In the genomic region with DNA sequence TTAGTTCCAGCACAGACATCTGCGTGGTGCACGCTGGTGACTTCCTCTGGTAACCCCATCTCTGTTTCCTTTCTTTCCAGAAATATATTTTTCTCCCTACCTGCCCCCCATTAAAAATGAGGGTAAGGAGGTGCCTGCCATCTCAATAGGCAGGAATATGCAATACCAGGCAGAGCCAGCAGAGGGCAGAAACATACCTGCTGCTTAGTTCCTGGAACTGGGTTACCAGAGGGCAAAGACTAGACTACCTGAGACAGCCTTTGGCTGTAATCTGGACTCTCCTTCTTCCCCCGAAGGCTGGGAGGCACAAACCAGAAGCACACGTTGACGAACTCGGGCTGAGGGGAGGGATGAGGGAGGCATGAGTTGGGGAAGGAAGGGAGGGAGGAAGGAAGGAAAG, we compare ENCODE assay signal across 9 mouse cellular contexts. TPM values are rescaled to one million over a fixed set of nuclear protein-coding genes. Genes with fewer than 3 reads are reported as not detected.
DNase-seq lines count a peak whose midpoint lies in the region; ATAC-seq lines count a peak whose summit lies in the region.
"Had no signal": no experiment of that assay in that cellular context is flagged by ENCODE, and none has a peak within 500 bp of the region (broad histone marks: within the 10 kb centered on the region; RNA-seq: fewer than 3 reads in every experiment).

No protein-coding gene starts in this region.

- ATAC-seq in midbrain, embryonic 14.5 days (ENCODE audit: low FRiP score, low TSS enrichment): no peak
- no peak for ATAC-seq in midbrain, embryonic 16.5 days
- peak; percentile 64; the same call in 1 of the 2 replicates for ATAC-seq in cerebellum, adult (ENCODE audit: insufficient number of reproducible peaks, low FRiP score, low TSS enrichment)
- ATAC-seq in kidney, embryonic 16.5 days (ENCODE audit: low FRiP score, low TSS enrichment): 0 out of 2 replicates have a peak, but pooled peaks have one; percentile 40
- peak; percentile 52; the same call in 1 of the 2 replicates for ATAC-seq in liver, embryonic 11.5 days (replicated peaks; ENCODE audit: low FRiP score)

- 0 out of 2 replicates have a peak, but pooled peaks cover 6% of the 10 kb centered on the region for H3K36me3 ChIP-seq in midbrain, embryonic 14.5 days (ENCODE audit: control insufficient read depth, insufficient read depth, low read length)
- no peaks in the 10 kb centered on the region for H3K36me3 ChIP-seq in midbrain, embryonic 16.5 days (ENCODE audit: control insufficient read depth, insufficient read depth, low read length)
- H3K36me3 ChIP-seq in kidney, embryonic 16.5 days (ENCODE audit: insufficient read depth, low read length): peaks cover 5% of the 10 kb centered on the region
- H3K36me3 ChIP-seq in liver, embryonic 11.5 days (ENCODE audit: control insufficient read depth, insufficient read depth, low read length): no peaks in the 10 kb centered on the region

- no peaks in the 10 kb centered on the region for H3K9me3 ChIP-seq in midbrain, embryonic 14.5 days (ENCODE audit: control insufficient read depth, low read length)
- H3K9me3 ChIP-seq in midbrain, embryonic 16.5 days (replicated peaks; ENCODE audit: control insufficient read depth, low read length, poor library complexity, severe bottlenecking): no peaks in the 10 kb centered on the region
- no peaks in the 10 kb centered on the region for H3K9me3 ChIP-seq in kidney, embryonic 16.5 days (ENCODE audit: low read length)
- no peaks in the 10 kb centered on the region for H3K9me3 ChIP-seq in liver, embryonic 11.5 days (ENCODE audit: control insufficient read depth, low read length)

- 16% methylated on average over 6 of the region's 6 CpGs for WGBS in midbrain, embryonic 14.5 days
- WGBS in midbrain, embryonic 16.5 days: 14% methylated on average over 6 of the region's 6 CpGs
- WGBS in kidney, embryonic 16.5 days: 13% methylated on average over 6 of the region's 6 CpGs
- WGBS in liver, embryonic 11.5 days: 9% methylated on average over 6 of the region's 6 CpGs

- no peak overlapping the region for H3K9ac ChIP-seq in midbrain, embryonic 14.5 days (replicated peaks; ENCODE audit: low read length)
- H3K9ac ChIP-seq in midbrain, embryonic 16.5 days (ENCODE audit: low read depth, low read length): no peak overlapping the region
- no peak overlapping the region for H3K9ac ChIP-seq in kidney, embryonic 16.5 days (replicated peaks; ENCODE audit: low read length)
- H3K9ac ChIP-seq in liver, embryonic 11.5 days (ENCODE audit: low read depth, low read length): no peak overlapping the region

- H3K27ac ChIP-seq in midbrain, embryonic 14.5 days (replicated peaks; ENCODE audit: low read depth, low read length): no peak overlapping the region
- no peak overlapping the region for H3K27ac ChIP-seq in midbrain, embryonic 16.5 days (ENCODE audit: low read length)
- no peak overlapping the region for H3K27ac ChIP-seq in kidney, embryonic 16.5 days (ENCODE audit: low read length)
- no peak overlapping the region for H3K27ac ChIP-seq in liver, embryonic 11.5 days (ENCODE audit: low read depth, low read length)

- no peaks in the 10 kb centered on the region for H3K4me1 ChIP-seq in midbrain, embryonic 14.5 days (ENCODE audit: control insufficient read depth, insufficient read depth, low read length)
- no peaks in the 10 kb centered on the region for H3K4me1 ChIP-seq in midbrain, embryonic 16.5 days (ENCODE audit: control insufficient read depth, insufficient read depth, low read length)
- H3K4me1 ChIP-seq in kidney, embryonic 16.5 days (ENCODE audit: insufficient read depth, low read length): 0 out of 2 replicates have a peak, but pooled peaks cover 3% of the 10 kb centered on the region
- no peaks in the 10 kb centered on the region; the same call in 1 of the 2 replicates for H3K4me1 ChIP-seq in liver, embryonic 11.5 days (replicated peaks; ENCODE audit: control insufficient read depth, insufficient read depth, low read length)

- H3K27me3 ChIP-seq in midbrain, embryonic 14.5 days (ENCODE audit: control insufficient read depth, insufficient read depth, low read length): no peaks in the 10 kb centered on the region
- no peaks in the 10 kb centered on the region for H3K27me3 ChIP-seq in midbrain, embryonic 16.5 days (ENCODE audit: control insufficient read depth, insufficient read depth, low read depth, low read length)
- no peaks in the 10 kb centered on the region for H3K27me3 ChIP-seq in kidney, embryonic 16.5 days (ENCODE audit: insufficient read depth, low read length)
- no peaks in the 10 kb centered on the region for H3K27me3 ChIP-seq in liver, embryonic 11.5 days (replicated peaks; ENCODE audit: control insufficient read depth, insufficient read depth, low read length)

- H3K4me3 ChIP-seq in midbrain, embryonic 14.5 days (replicated peaks; ENCODE audit: low read depth, low read length): no peak overlapping the region
- H3K4me3 ChIP-seq in midbrain, embryonic 16.5 days (ENCODE audit: low read depth, low read length): no peak overlapping the region
- H3K4me3 ChIP-seq in kidney, embryonic 16.5 days (ENCODE audit: low read length): no peak overlapping the region
- no peak overlapping the region for H3K4me3 ChIP-seq in liver, embryonic 11.5 days (ENCODE audit: low read depth, low read length)
- H3K4me3 ChIP-seq: erythroblast, embryonic 14.5 days had no signal

- no peak overlapping the region for H3K4me2 ChIP-seq in midbrain, embryonic 14.5 days (ENCODE audit: low read length)
- no peak overlapping the region for H3K4me2 ChIP-seq in midbrain, embryonic 16.5 days (ENCODE audit: low read length)
- H3K4me2 ChIP-seq in kidney, embryonic 16.5 days (replicated peaks; ENCODE audit: low read depth, low read length): no peak overlapping the region
- no peak overlapping the region for H3K4me2 ChIP-seq in liver, embryonic 11.5 days

- peak; percentile 85 for DNase-seq in midbrain, embryonic 14.5 days
- peak; percentile 82 for DNase-seq in gastrocnemius, adult 18-20 months (ENCODE audit: low spot score)
- DNase-seq in liver, embryonic 11.5 days (ENCODE audit: low spot score): peak; percentile 76
- peak; percentile 74 for DNase-seq in ovary, postnatal 36 days (ENCODE audit: low spot score)
- peak; percentile 88 for DNase-seq in thymus, postnatal 25 days

RNA-seq across cellular contexts. Expression of a gene that starts 24.8 kb away (rescaled TPM):
- 43.5 and 57.7 TPM in 2 replicates for polyA plus RNA-seq in midbrain, embryonic 14.5 days (2014; fragmentation: Nextera tagmentation; extraction: Ambion mirVana)
- polyA plus RNA-seq in midbrain, embryonic 16.5 days (2015; fragmentation: Nextera tagmentation; extraction: Ambion mirVana): 54.0 and 59.2 TPM in 2 replicates
- total RNA-seq in gastrocnemius, adult 18-20 months (2021): 10 to 100 TPM; 24.0 to 29.0 TPM
- 82.1 and 88.7 TPM in 2 replicates for polyA plus RNA-seq in kidney, embryonic 16.5 days (2015; fragmentation: Nextera tagmentation; extraction: Ambion mirVana)
- polyA plus RNA-seq in liver, embryonic 11.5 days (2014; fragmentation: Nextera tagmentation; extraction: Ambion mirVana): 38.1 and 38.3 TPM in 2 replicates

RNA-seq across cellular contexts. Expression of a gene that starts 26.2 kb away (rescaled TPM):
- 25.9 and 28.1 TPM in 2 replicates for polyA plus RNA-seq in midbrain, embryonic 14.5 days (2014; fragmentation: Nextera tagmentation; extraction: Ambion mirVana)
- polyA plus RNA-seq in midbrain, embryonic 16.5 days (2015; fragmentation: Nextera tagmentation; extraction: Ambion mirVana): 33.1 and 33.2 TPM in 2 replicates
- 1 to 10 TPM; 5.9 to 7.8 TPM for total RNA-seq in gastrocnemius, adult 18-20 months (2021)
- 131 and 153 TPM in 2 replicates for polyA plus RNA-seq in kidney, embryonic 16.5 days (2015; fragmentation: Nextera tagmentation; extraction: Ambion mirVana)
- 33.3 and 35.1 TPM in 2 replicates for polyA plus RNA-seq in liver, embryonic 11.5 days (2014; fragmentation: Nextera tagmentation; extraction: Ambion mirVana)

RNA-seq across cellular contexts. Expression of a gene that starts 28.0 kb away (rescaled TPM):
- polyA plus RNA-seq in midbrain, embryonic 14.5 days (2014; fragmentation: Nextera tagmentation; extraction: Ambion mirVana): not detected in 2 replicates
- 0.21 TPM in 1 of 2 replicates, not detected in the other for polyA plus RNA-seq in midbrain, embryonic 16.5 days (2015; fragmentation: Nextera tagmentation; extraction: Ambion mirVana)
- total RNA-seq in gastrocnemius, adult 18-20 months (2021): under 1 TPM in 1 of 2 experiments, not detected in 1; 0.09 TPM
- polyA plus RNA-seq in kidney, embryonic 16.5 days (2015; fragmentation: Nextera tagmentation; extraction: Ambion mirVana): 0.40 and 0.41 TPM in 2 replicates
- polyA plus RNA-seq in liver, embryonic 11.5 days (2014; fragmentation: Nextera tagmentation; extraction: Ambion mirVana): 31.4 and 36.2 TPM in 2 replicates

RNA-seq across cellular contexts. Expression of a gene that starts 34.1 kb away (rescaled TPM):
- polyA plus RNA-seq in midbrain, embryonic 14.5 days (2014; fragmentation: Nextera tagmentation; extraction: Ambion mirVana): 1.3 and 1.6 TPM in 2 replicates
- 2.5 and 3.1 TPM in 2 replicates for polyA plus RNA-seq in midbrain, embryonic 16.5 days (2015; fragmentation: Nextera tagmentation; extraction: Ambion mirVana)
- 10 to 100 TPM; 32.2 to 50.3 TPM for total RNA-seq in gastrocnemius, adult 18-20 months (2021)
- polyA plus RNA-seq in kidney, embryonic 16.5 days (2015; fragmentation: Nextera tagmentation; extraction: Ambion mirVana): 33.0 and 33.9 TPM in 2 replicates
- 0.77 and 1.1 TPM in 2 replicates for polyA plus RNA-seq in liver, embryonic 11.5 days (2014; fragmentation: Nextera tagmentation; extraction: Ambion mirVana)

RNA-seq across cellular contexts. Expression of a gene that starts 42.2 kb away (rescaled TPM):
- polyA plus RNA-seq in midbrain, embryonic 14.5 days (2014; fragmentation: Nextera tagmentation; extraction: Ambion mirVana): 40.2 and 52.5 TPM in 2 replicates
- polyA plus RNA-seq in midbrain, embryonic 16.5 days (2015; fragmentation: Nextera tagmentation; extraction: Ambion mirVana): 81.1 and 95.9 TPM in 2 replicates
- total RNA-seq in gastrocnemius, adult 18-20 months (2021): 1 to 10 TPM; 4.9 to 7.7 TPM
- polyA plus RNA-seq in kidney, embryonic 16.5 days (2015; fragmentation: Nextera tagmentation; extraction: Ambion mirVana): 19.0 and 22.4 TPM in 2 replicates
- 15.1 and 18.7 TPM in 2 replicates for polyA plus RNA-seq in liver, embryonic 11.5 days (2014; fragmentation: Nextera tagmentation; extraction: Ambion mirVana)

Comparison
In these comparisons a context has a peak if more than half of its experiments do, and no peak if none do; other contexts are left out.
1. ATAC-seq: peak in cerebellum, adult (single experiment), kidney, embryonic 16.5 days (single experiment) and liver, embryonic 11.5 days (single experiment); none in midbrain, embryonic 14.5 days (single experiment) and midbrain, embryonic 16.5 days (single experiment).
2. RNA of a gene that starts 28.0 kb away (polyA plus RNA-seq): 31.4 to 36.2 TPM in liver, embryonic 11.5 days; 0.40 to 0.41 TPM in kidney, embryonic 16.5 days, 0.21 TPM in midbrain, embryonic 16.5 days and not detected in midbrain, embryonic 14.5 days; every median in the first group is over 10 times any median in the second.
3. Peak in every context shown above with its lines, with median percentiles within 50 percentile points of each other: DNase-seq.